Mouse (Mus musculus) subcutaneous adipose tissue, adult 2 months (tissue): ENCODE results near the gene Fbxw19. TPM values are rescaled to one million over a fixed set of nuclear protein-coding genes. Genes with fewer than 3 reads are reported as not detected.

ENCODE experiments used
- polyA plus RNA-seq: library from polyadenylated mRNA; depleted of rRNA; stranded (reverse); fragments of >200 nt; gene quantifications from 2 replicates; pipeline ENCODE4 v1.2.3, GENCODE M21; 2012; ENCODE audit warnings: low replicate concordance; rRNA removed

Fbxw19 gene
- polyA plus RNA-seq = not detected in 2 replicates

GRCm38 (mm10) chr9:109495775-109496174 lies at the start of gene Fbxw19:
TSS of gene Fbxw19 (minus strand) at chr9:109495875.

DNA sequence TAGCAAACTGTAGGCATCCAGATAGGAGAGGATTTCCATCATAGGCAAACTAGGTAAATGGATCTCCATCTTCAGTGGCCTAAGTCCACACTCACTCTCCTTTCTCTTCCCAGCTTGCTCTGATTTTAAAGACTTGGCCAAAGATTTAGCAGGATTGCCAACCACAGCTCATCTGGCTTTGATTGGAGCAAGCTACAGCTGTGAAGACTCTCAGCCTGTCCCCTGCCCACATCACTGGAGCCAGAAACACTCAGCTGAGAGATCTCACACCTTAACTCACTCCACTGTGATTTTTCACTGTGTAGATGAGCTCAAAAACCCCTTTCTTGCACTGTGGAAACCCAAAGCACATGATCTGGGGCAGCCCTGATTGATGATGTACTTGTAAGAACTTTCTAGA lies 46.6 kb downstream of the Fbxw19 start, which contains the start of gene Fbxw16:
TSS of gene Fbxw16 (minus strand) at position 101 of the 400 bp plus-strand sequence.

Other genes starting within 250 kb of the Fbxw19 start
- not detected in 2 replicates for gene Fbxw14, start 208.2 kb downstream of the Fbxw19 start, polyA plus RNA-seq
- not detected in 2 replicates for gene Fbxw28, start 156.2 kb downstream of the Fbxw19 start, polyA plus RNA-seq
- gene Fbxw22, start 91.6 kb downstream of the Fbxw19 start, polyA plus RNA-seq = not detected in 2 replicates
- gene Fbxw16, start 46.7 kb downstream of the Fbxw19 start, polyA plus RNA-seq = not detected in 2 replicates
- gene Fbxw15, start 72.4 kb upstream of the Fbxw19 start, polyA plus RNA-seq = not detected in 2 replicates
- gene Fbxw24, start 130.2 kb upstream of the Fbxw19 start, polyA plus RNA-seq = not detected in 2 replicates
- not detected in 2 replicates for gene Fbxw25, start 168.8 kb upstream of the Fbxw19 start, polyA plus RNA-seq
- gene Fbxw18, start 206.8 kb upstream of the Fbxw19 start, polyA plus RNA-seq = not detected in 2 replicates